Mouse (Mus musculus): Measurements from ENCODE around the gene Gm11564. TPM values are rescaled to one million over a fixed set of nuclear protein-coding genes. Genes with fewer than 3 reads are reported as not detected.
"Not testable (repeated sequence)": the region's sequence is repeated elsewhere in the genome, so short reads cannot be mapped to it uniquely, and the experiment has no call there.

The Gm11564 gene
- not detected in 2 replicates for polyA plus RNA-seq (2012; rRNA removed)

GRCm38 (mm10) chr11:99815566-99815965 is at the start of gene Gm11564:
TSS of gene Gm11564 (minus strand) at chr11:99815666.
- DNase-seq (ENCODE audit: low read depth) = not testable (repeated sequence)

DNA sequence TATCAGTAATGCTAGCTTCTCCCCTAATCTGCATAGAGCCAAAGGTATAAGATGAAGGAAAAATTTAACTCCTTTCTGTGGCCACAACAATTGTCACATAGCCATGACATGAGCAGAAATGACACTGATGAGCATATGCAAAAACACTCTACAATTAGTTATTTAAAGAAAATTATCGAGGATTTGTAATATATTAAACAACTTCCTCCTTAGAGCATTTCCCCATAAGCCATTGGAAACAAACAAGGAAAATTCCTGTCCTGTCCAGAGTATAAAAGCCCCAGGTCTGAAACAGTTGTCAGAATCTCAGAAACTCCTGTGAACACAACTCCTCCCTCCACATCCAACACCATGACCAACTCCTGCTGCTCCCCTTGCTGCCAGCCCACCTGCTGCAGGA is 48.7 kb upstream of the Gm11564 start, which contains the start of gene Gm11559:
Gene Gm11559 (plus strand): TSS at position 301 of the 400 bp plus-strand sequence.
- DNase-seq (ENCODE audit: low read depth) = not testable (repeated sequence)

DNA sequence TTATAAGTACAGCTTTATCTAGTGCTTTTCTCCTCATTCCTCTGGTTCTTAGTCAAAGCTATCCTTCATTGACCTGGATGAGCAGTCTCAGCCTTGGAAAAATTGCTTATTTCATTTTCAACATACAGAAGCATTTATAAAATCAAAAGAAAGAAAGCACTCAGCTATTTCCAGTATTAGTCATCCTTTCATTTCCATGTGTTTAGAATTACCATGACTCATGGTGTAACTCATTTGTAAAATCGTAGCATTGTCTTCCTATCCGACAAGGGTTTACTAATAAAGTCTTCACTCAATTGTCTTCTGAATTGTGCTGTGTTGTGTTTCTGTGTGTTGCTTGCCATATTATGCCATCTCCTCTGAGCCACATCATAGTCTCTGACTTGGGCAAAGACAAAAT is 43.3 kb upstream of the Gm11564 start:
- DNase-seq (ENCODE audit: low read depth) = no peak

GRCm38 (mm10) chr11:99857617-99858016 is 42.2 kb upstream of the Gm11564 start, which contains the start of gene Gm11568:
TSS of gene Gm11568 (plus strand) at chr11:99857917.
- DNase-seq (ENCODE audit: low read depth) = no peak

GRCm38 (mm10) chr11:99854121-99854520 is 38.7 kb upstream of the Gm11564 start:
- DNase-seq (ENCODE audit: low read depth) = no peak

DNA sequence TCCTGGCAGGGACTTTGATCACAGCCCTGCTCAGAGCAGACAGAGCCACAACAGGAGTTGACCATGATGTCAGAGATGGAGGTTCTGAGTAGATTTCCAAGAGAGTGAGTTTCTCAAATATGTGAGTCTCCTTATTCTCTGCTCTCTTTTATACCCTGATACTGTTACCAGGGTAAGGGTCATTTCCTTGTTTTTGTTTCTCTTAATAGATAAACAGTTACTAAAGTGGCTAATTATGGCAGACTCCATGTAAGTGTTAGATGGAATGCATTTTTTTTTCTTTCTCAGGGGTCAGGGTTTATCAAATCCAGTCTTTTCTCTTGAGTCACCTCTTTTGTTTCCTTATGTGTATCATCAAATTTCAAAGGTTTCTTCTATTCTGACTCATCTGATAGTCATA is 36.0 kb upstream of the Gm11564 start, which contains the start of gene Krtap4-16:
Gene Krtap4-16 (minus strand): TSS at position 101 of the 400 bp plus-strand sequence.
- no peak for DNase-seq (ENCODE audit: low read depth)

- no peak for DNase-seq (ENCODE audit: low read depth)
These were observed 31.3 kb upstream of the Gm11564 start for GRCm38 (mm10) chr11:99846746-99847145.

DNA sequence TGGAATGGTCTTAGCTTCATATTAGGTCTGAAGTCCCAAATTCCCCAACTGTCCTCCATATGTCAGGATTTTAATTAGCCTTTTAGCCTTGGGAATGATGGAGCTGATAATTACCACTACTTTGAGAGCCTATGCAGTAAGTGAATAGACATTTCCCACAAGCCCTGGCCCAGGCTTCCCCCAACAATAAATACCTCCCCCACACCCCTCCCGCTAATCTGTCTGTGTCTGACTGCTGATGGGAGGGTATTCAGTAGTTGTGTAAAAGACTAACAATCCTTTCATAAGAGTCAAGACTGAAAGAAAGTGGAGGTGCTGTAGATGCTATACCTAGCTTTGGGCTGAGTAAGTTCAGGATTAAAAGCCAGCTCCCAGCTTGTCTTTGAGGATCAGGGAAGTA is 26.7 kb upstream of the Gm11564 start:
- DNase-seq (ENCODE audit: low read depth) = no peak

GRCm38 (mm10) chr11:99837966-99838365 is 22.5 kb upstream of the Gm11564 start, which contains the start of gene 2300003K06Rik:
TSS of gene 2300003K06Rik (minus strand) at chr11:99838066.
- no peak for DNase-seq (ENCODE audit: low read depth)

DNA sequence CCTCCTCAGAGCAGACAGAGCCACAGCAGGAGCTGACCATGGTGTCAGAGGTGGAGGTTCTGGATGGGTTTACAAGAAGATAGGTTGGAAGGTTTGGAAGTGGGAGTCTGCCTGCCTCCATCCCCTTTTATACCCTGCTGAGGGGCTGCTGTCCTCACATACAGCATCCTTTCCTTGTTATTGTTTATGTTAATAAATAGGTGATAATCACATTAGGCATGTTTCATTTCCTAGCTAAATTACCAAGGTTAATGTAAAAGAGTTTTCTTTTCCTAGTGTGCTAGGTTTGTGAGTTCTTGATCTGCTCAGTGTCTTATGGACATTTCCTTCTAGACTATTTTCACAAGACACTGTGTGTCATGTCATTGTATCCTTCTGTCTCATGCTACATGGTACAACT is 5.7 kb downstream of the Gm11564 start, which contains the start of gene Krtap4-13:
Gene Krtap4-13 (minus strand): TSS at position 101 of the 400 bp plus-strand sequence.
- DNase-seq (ENCODE audit: low read depth) = not testable (repeated sequence)

DNA sequence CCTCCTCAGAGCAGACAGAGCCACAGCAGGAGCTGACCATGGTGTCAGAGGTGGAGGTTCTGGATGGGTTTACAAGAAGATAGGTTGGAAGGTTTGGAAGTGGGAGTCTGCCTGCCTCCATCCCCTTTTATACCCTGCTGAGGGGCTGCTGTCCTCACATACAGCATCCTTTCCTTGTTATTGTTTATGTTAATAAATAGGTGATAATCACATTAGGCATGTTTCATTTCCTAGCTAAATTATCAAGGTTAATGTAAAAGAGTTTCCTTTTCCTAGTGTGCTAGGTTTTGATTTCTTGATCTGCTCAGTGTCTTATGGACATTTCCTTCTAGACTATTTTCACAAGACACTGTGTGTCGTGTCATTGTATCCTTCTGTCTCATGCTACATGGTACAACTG is 11.1 kb downstream of the Gm11564 start, which contains the start of gene Gm11554:
Gene Gm11554 (minus strand): TSS at position 101 of the 400 bp plus-strand sequence.
- not testable (repeated sequence) for DNase-seq (ENCODE audit: low read depth)

DNA sequence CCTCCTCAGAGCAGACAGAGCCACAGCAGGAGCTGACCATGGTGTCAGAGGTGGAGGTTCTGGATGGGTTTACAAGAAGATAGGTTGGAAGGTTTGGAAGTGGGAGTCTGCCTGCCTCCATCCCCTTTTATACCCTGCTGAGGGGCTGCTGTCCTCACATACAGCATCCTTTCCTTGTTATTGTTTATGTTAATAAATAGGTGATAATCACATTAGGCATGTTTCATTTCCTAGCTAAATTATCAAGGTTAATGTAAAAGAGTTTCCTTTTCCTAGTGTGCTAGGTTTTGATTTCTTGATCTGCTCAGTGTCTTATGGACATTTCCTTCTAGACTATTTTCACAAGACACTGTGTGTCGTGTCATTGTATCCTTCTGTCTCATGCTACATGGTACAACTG is 16.6 kb downstream of the Gm11564 start, which contains the start of gene Gm11569:
Gene Gm11569 (minus strand): TSS at position 101 of the 400 bp plus-strand sequence.
- not testable (repeated sequence) for DNase-seq (ENCODE audit: low read depth)

GRCm38 (mm10) chr11:99793367-99793766 is 22.1 kb downstream of the Gm11564 start, which contains the start of gene Gm11596:
TSS of gene Gm11596 (minus strand) at chr11:99793467.
- DNase-seq (ENCODE audit: low read depth) = no peak

- not testable (repeated sequence) for DNase-seq (ENCODE audit: low read depth)
These were observed 30.6 kb downstream of the Gm11564 start, which contains the start of gene Krtap4-9 for GRCm38 (mm10) chr11:99784900-99785299. TSS of gene Krtap4-9 (plus strand) at chr11:99785200.

- no peak for DNase-seq (ENCODE audit: low read depth)
These were observed 34.9 kb downstream of the Gm11564 start, which contains the start of gene Krtap4-8 for GRCm38 (mm10) chr11:99780604-99781003. TSS of gene Krtap4-8 (minus strand) at chr11:99780704.

DNA sequence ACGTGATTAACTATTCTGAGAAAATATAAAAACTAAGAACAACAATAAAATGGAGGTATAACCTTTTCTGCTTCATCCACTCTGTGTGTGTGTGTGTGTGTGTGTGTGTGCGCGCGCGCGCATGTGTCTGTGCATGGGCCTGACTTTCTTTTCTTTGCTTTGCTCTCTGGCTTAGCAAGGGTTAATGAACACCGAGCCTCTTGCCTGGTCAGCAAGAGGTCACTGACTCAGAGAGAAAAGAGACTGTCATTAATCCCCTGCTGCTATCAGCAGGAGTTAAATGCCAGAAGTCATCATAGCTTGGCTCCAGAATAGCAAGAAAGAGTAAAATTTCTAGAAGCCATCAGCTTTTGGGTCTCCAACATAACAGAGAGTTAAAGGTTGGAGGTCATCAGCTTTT is 37.1 kb downstream of the Gm11564 start:
- no peak for DNase-seq (ENCODE audit: low read depth)

DNA sequence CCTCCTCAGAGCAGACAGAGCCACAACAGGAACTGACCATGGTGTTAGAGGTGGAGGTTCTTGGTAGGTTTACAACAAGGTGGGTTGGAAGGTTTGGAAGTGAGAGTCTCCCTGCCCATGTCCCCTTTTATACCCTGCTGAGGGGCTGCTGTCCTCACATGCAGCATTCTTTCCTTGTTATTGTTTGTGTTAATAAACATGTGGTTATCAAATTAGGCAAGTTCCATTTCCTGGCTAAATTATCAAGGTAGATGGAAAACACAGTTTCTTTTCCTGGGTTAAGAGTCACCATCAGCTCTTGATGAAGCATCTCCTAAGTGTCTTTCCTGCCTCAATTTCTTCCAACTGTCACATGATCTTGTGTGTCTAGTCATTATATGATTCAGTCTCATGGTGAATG is 42.7 kb downstream of the Gm11564 start, which contains the start of gene Gm11595:
Gene Gm11595 (minus strand): TSS at position 101 of the 400 bp plus-strand sequence.
- DNase-seq (ENCODE audit: low read depth) = not testable (repeated sequence)

DNA sequence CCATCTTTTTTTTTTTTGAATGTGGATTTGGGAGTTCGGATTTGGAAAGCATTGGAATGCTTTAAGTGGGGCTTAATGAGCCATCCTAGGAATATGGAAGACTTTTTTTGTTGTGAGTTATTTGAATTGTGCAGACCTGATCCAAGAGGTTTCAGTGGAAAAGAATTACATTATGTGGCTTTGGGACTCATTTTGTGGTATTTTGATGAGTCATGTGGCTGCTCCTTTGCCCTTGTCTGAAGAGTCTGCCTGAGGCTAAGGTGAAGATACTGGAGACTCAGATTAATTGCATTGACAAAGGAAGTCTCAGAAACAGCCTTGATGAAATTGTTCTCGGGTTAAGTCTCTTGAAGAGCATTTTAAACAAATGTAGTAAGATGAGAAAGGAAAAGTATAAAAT is 47.1 kb downstream of the Gm11564 start:
- no peak for DNase-seq (ENCODE audit: low read depth)

Other genes with a start within 250 kb of the Gm11564 start
- gene Krtap3-1, start 249.0 kb downstream of the Gm11564 start, polyA plus RNA-seq (2012; rRNA removed) = not detected in 2 replicates
- not detected in 2 replicates for gene Krtap1-5, start 234.7 kb downstream of the Gm11564 start, polyA plus RNA-seq (2012; rRNA removed)
- gene Krtap1-4, start 232.0 kb downstream of the Gm11564 start, polyA plus RNA-seq (2012; rRNA removed) = not detected in 2 replicates
- gene Krtap1-3, start 224.3 kb downstream of the Gm11564 start, polyA plus RNA-seq (2012; rRNA removed) = not detected in 2 replicates
- gene Krtap9-3, start 217.6 kb downstream of the Gm11564 start, polyA plus RNA-seq (2012; rRNA removed) = not detected in 2 replicates
- gene Gm11938, start 212.4 kb downstream of the Gm11564 start, polyA plus RNA-seq (2012; rRNA removed) = not detected in 2 replicates
- gene Gm11937, start 205.5 kb downstream of the Gm11564 start, polyA plus RNA-seq (2012; rRNA removed) = not detected in 2 replicates
- gene Krtap2-4, start 200.8 kb downstream of the Gm11564 start, polyA plus RNA-seq (2012; rRNA removed) = not detected in 2 replicates
- not detected in 2 replicates for gene Gm11562, start 195.2 kb downstream of the Gm11564 start, polyA plus RNA-seq (2012; rRNA removed)
- gene Krtap4-1, start 187.4 kb downstream of the Gm11564 start, polyA plus RNA-seq (2012; rRNA removed) = not detected in 2 replicates
- not detected in 2 replicates for gene Krtap4-2, start 180.6 kb downstream of the Gm11564 start, polyA plus RNA-seq (2012; rRNA removed)
- not detected in 2 replicates for gene Krtap4-7, start 171.6 kb downstream of the Gm11564 start, polyA plus RNA-seq (2012; rRNA removed)
- gene Gm11555, start 165.4 kb downstream of the Gm11564 start, polyA plus RNA-seq (2012; rRNA removed) = not detected in 2 replicates
- not detected in 2 replicates for gene Gm11563, start 156.7 kb downstream of the Gm11564 start, polyA plus RNA-seq (2012; rRNA removed)
- gene Krtap4-6, start 149.7 kb downstream of the Gm11564 start, polyA plus RNA-seq (2012; rRNA removed) = not detected in 2 replicates
- gene Gm14190, start 124.9 kb downstream of the Gm11564 start, polyA plus RNA-seq (2012; rRNA removed) = not detected in 2 replicates
- not detected in 2 replicates for gene Gm14180, start 81.4 kb downstream of the Gm11564 start, polyA plus RNA-seq (2012; rRNA removed)
- not detected in 2 replicates for gene Gm11595, start 42.8 kb downstream of the Gm11564 start, polyA plus RNA-seq (2012; rRNA removed)
- not detected in 2 replicates for gene Krtap4-8, start 35.0 kb downstream of the Gm11564 start, polyA plus RNA-seq (2012; rRNA removed)
- gene Krtap4-9, start 30.5 kb downstream of the Gm11564 start, polyA plus RNA-seq (2012; rRNA removed) = not detected in 2 replicates
- gene Gm11596, start 22.2 kb downstream of the Gm11564 start, polyA plus RNA-seq (2012; rRNA removed) = not detected in 2 replicates
- gene Gm11569, start 16.7 kb downstream of the Gm11564 start, polyA plus RNA-seq (2012; rRNA removed) = not detected in 2 replicates
- not detected in 2 replicates for gene Gm11554, start 11.2 kb downstream of the Gm11564 start, polyA plus RNA-seq (2012; rRNA removed)
- not detected in 2 replicates for gene Krtap4-13, start 5.8 kb downstream of the Gm11564 start, polyA plus RNA-seq (2012; rRNA removed)
- not detected in 2 replicates for gene 2300003K06Rik, start 22.4 kb upstream of the Gm11564 start, polyA plus RNA-seq (2012; rRNA removed)
- gene Krtap4-16, start 35.9 kb upstream of the Gm11564 start, polyA plus RNA-seq (2012; rRNA removed) = not detected in 2 replicates
- gene Gm11568, start 42.3 kb upstream of the Gm11564 start, polyA plus RNA-seq (2012; rRNA removed) = not detected in 2 replicates
- gene Gm11559, start 48.8 kb upstream of the Gm11564 start, polyA plus RNA-seq (2012; rRNA removed) = not detected in 2 replicates
- gene Krtap9-1, start 57.7 kb upstream of the Gm11564 start, polyA plus RNA-seq (2012; rRNA removed) = not detected in 2 replicates
- not detected in 2 replicates for gene Gm11567, start 63.5 kb upstream of the Gm11564 start, polyA plus RNA-seq (2012; rRNA removed)
- gene Krtap31-1, start 92.3 kb upstream of the Gm11564 start, polyA plus RNA-seq (2012; rRNA removed) = not detected in 2 replicates
- gene Gm11565, start 99.1 kb upstream of the Gm11564 start, polyA plus RNA-seq (2012; rRNA removed) = not detected in 2 replicates
- gene Krtap31-2, start 120.6 kb upstream of the Gm11564 start, polyA plus RNA-seq (2012; rRNA removed) = not detected in 2 replicates
- not detected in 2 replicates for gene Krtap9-5, start 132.8 kb upstream of the Gm11564 start, polyA plus RNA-seq (2012; rRNA removed)
- gene Krtap29-1, start 163.4 kb upstream of the Gm11564 start, polyA plus RNA-seq (2012; rRNA removed) = not detected in 2 replicates
- gene Krtap16-1, start 170.9 kb upstream of the Gm11564 start, polyA plus RNA-seq (2012; rRNA removed) = not detected in 2 replicates
- gene Krtap17-1, start 178.3 kb upstream of the Gm11564 start, polyA plus RNA-seq (2012; rRNA removed) = not detected in 2 replicates
- gene Krt33a, start 200.5 kb upstream of the Gm11564 start, polyA plus RNA-seq (2012; rRNA removed) = 0.09 TPM in 1 of 2 replicates, not detected in the other
- not detected in 2 replicates for gene Krt33b, start 214.2 kb upstream of the Gm11564 start, polyA plus RNA-seq (2012; rRNA removed)
- gene Krt34, start 225.9 kb upstream of the Gm11564 start, polyA plus RNA-seq (2012; rRNA removed) = not detected in 2 replicates
- gene Krt31, start 234.9 kb upstream of the Gm11564 start, polyA plus RNA-seq (2012; rRNA removed) = 0.16 and 0.19 TPM in 2 replicates

Measured in gonadal fat pad, adult 2 months (tissue).